Mouse (Mus musculus): ENCODE results near the gene Ralgps1. TPM values are rescaled to one million over a fixed set of nuclear protein-coding genes. Genes with fewer than 3 reads are reported as not detected.
"Not testable (repeated sequence)": the region's sequence is repeated elsewhere in the genome, so short reads cannot be mapped to it uniquely, and the experiment has no call there.

The Ralgps1 gene
- total RNA-seq, 2 experiments from 2014 or later: 4.8 to 5.6 TPM

- intact Hi-C loops (cut with DNase I): no loop called here
- no peak for DNase-seq
These were observed 244.0 kb downstream of the Ralgps1 start for GRCm38 (mm10) chr2:33127271-33127670.

GRCm38 (mm10) chr2:33122856-33123255, 248.4 kb downstream of the Ralgps1 start:
- no peak for DNase-seq
- intact Hi-C loops (cut with DNase I): no loop called here

- intact Hi-C loops (cut with DNase I): no loop called here
- no peak for DNase-seq
These were observed 270.8 kb downstream of the Ralgps1 start for GRCm38 (mm10) chr2:33100536-33100935.

GRCm38 (mm10) chr2:33097326-33097725, 274.0 kb downstream of the Ralgps1 start:
- DNase-seq; intact Hi-C loops (cut with DNase I): not testable (repeated sequence)

- intact Hi-C loops (cut with DNase I): no loop called here
- no peak for DNase-seq
These were observed 276.0 kb downstream of the Ralgps1 start for GRCm38 (mm10) chr2:33095221-33095671.

GRCm38 (mm10) chr2:33090620-33091520, 280.4 kb downstream of the Ralgps1 start:
- intact Hi-C loops (cut with DNase I): no loop called here
- DNase-seq: no peak

- DNase-seq; intact Hi-C loops (cut with DNase I): not testable (repeated sequence)
These were observed 281.3 kb downstream of the Ralgps1 start for GRCm38 (mm10) chr2:33090033-33090400.

- no peak for DNase-seq
- intact Hi-C loops (cut with DNase I): no loop called here
These were observed 281.8 kb downstream of the Ralgps1 start for GRCm38 (mm10) chr2:33089356-33090032.

- intact Hi-C loops (cut with DNase I): no loop called here
- no peak for DNase-seq
These were observed 284.5 kb downstream of the Ralgps1 start for GRCm38 (mm10) chr2:33086671-33087363.

- no peak for DNase-seq
- intact Hi-C loops (cut with DNase I): no loop called here
These were observed 285.2 kb downstream of the Ralgps1 start for GRCm38 (mm10) chr2:33086016-33086596.

GRCm38 (mm10) chr2:33084221-33084620, 287.1 kb downstream of the Ralgps1 start:
- DNase-seq: no peak
- intact Hi-C loops (cut with DNase I): no loop called here

Small RNA genes within 50 kb of the gene (microRNA-seq; reads per million reads assigned to microRNA genes)
- gene Gm25998 (ENCODE audit: borderline number of aligned reads in 2 of 2): 0 reads per million in 2 experiments

Other genes starting within 250 kb of the Ralgps1 start
- gene Garnl3, start 239.8 kb downstream of the Ralgps1 start, total RNA-seq (2021): 1 to 10 TPM; 3.1 to 4.7 TPM
- 10 to 100 TPM; 51.2 to 67.0 TPM for gene Angptl2, start 155.4 kb downstream of the Ralgps1 start, total RNA-seq (2021)
- 1 to 10 TPM; 7.4 to 7.7 TPM for gene Zbtb34, start 59.8 kb upstream of the Ralgps1 start, total RNA-seq (2021)
- gene Zbtb43, start 97.1 kb upstream of the Ralgps1 start, total RNA-seq (2021): 10 to 100 TPM; 17.5 to 20.6 TPM